Mouse (Mus musculus) liver, embryonic 16.5 days (tissue): Measurements from ENCODE around the gene Kcnip1. TPM values are rescaled to one million over a fixed set of nuclear protein-coding genes. Genes with fewer than 3 reads are reported as not detected.

Source experiments
- ATAC-seq: fragments of 200-750 bp; cut with Nextera tagmentation; 2 replicates; pipeline ENCODE4 v1.8.0; 2017; ENCODE audit warnings: low read depth, mild to moderate bottlenecking, moderate number of reproducible peaks, moderate library complexity
- H3K27ac ChIP-seq: fragments of 300-500 bp; sonication (generic); 2 replicates; pipeline ENCODE4 v1.5.1; 2014; ENCODE audit warnings: mild to moderate bottlenecking, low read length
- H3K27me3 ChIP-seq: fragments of 300-500 bp; sonication (generic); 2 replicates; pipeline ENCODE4 v1.6.1; 2014; ENCODE audit warnings: low read depth, low read length, mixed read lengths; ENCODE audit not compliant: control insufficient read depth, insufficient read depth
- H3K36me3 ChIP-seq: fragments of 300-500 bp; sonication (generic); 2 replicates; pipeline ENCODE4 v1.6.1; 2014; ENCODE audit warnings: mild to moderate bottlenecking; ENCODE audit not compliant: control insufficient read depth, insufficient read depth
- H3K4me1 ChIP-seq: fragments of 300-500 bp; sonication (generic); 2 replicates; pipeline ENCODE4 v1.6.1; 2014; ENCODE audit warnings: low read depth, low read length, mixed read lengths; ENCODE audit not compliant: control insufficient read depth
- H3K4me2 ChIP-seq: fragments of 300-500 bp; sonication (generic); 2 replicates; pipeline ENCODE4 v1.6.1; 2014; ENCODE audit warnings: low read depth, low read length, mixed read lengths
- H3K4me3 ChIP-seq: fragments of 300-500 bp; sonication (generic); 2 replicates; pipeline ENCODE4 v1.5.1; 2014; ENCODE audit warnings: low read depth, mild to moderate bottlenecking, low read length
- H3K9ac ChIP-seq: fragments of 300-500 bp; sonication (generic); 2 replicates; pipeline ENCODE4 v1.6.1; 2014; ENCODE audit warnings: low read depth, low read length
- H3K9me3 ChIP-seq: fragments of 300-500 bp; sonication (generic); replicated peaks from 2 replicates; pipeline ENCODE4 v1.6.1; 2016; ENCODE audit warnings: low read length; ENCODE audit not compliant: control insufficient read depth
- WGBS: fragments of 180-500 bp; shearing (Covaris S2); extraction: QIAGEN DNeasy Blood & Tissue Kit; methylation state at CpG from one replicate; pipeline ENCODE4 v1.1.7; 2014; ENCODE audit not compliant: insufficient replicate concordance; 5-methylcytosine and 5-hydroxymethylcytosine counted together
- polyA plus RNA-seq: library from polyadenylated mRNA; unstranded; fragments of >200 nt; fragmentation: Nextera tagmentation; extraction: Ambion mirVana; gene quantifications from 2 replicates; pipeline ENCODE4 v1.2.1, GENCODE M21; 2015

Gene Kcnip1
- polyA plus RNA-seq, 1 experiment from 2014 or later = 0.35 TPM

DNA sequence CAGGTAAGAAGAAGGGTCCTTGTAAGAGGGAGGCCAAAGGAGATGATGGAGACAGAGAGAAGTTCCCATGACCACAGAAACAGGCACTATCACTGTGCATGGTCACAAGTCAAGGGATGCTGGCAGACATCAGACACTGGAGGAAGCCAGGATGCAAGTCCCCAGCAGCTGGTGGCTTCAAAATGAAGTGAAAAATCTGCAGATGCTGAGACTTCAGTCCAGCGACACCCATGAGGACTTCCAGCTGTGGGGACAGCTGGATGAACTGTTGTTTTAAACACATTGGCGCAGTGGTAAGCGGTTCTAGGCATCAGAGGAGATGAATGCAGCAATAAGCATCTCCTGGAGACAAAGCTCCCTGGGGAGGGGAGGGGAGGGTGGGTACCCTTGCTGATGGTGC, 246.6 kb downstream of the Kcnip1 start:
- no peaks in the 10 kb centered on the region for H3K9me3 ChIP-seq
- no peak overlapping the region for H3K4me2 ChIP-seq
- H3K27ac ChIP-seq = no peak overlapping the region
- H3K27me3 ChIP-seq = no peaks in the 10 kb centered on the region
- no peak overlapping the region for H3K9ac ChIP-seq
- no peak overlapping the region for H3K4me3 ChIP-seq
- ATAC-seq = no peak
- 53% methylated on average over 3 of the region's 3 CpGs for WGBS
- no peaks in the 10 kb centered on the region for H3K4me1 ChIP-seq
- H3K36me3 ChIP-seq = no peaks in the 10 kb centered on the region

DNA sequence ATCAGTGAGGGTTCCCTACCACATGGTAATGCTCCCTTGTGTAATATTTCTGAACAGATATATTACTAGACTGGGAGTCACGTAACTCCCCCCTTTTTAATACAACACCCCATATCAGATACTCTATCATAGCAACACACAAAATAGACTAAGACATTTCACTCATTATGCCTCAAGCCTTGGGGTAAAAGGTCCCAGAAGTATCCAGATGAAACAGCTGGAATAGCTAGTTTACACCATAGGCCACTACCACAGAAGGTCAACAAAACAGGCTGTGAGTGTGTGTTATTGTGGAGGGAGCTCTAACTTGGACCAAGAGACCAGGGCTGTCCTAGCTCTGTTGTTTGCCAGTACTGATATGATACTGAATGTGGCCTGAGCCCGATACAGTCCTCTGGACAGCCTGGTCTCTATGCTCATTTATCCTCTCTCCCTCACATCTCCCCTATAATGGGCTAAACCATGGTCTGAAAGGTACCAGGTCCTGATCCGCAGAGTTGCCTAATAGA, 247.1 kb downstream of the Kcnip1 start:
- H3K9ac ChIP-seq = no peak overlapping the region
- H3K27ac ChIP-seq = no peak overlapping the region
- no peaks in the 10 kb centered on the region for H3K4me1 ChIP-seq
- ATAC-seq = no peak
- no peak overlapping the region for H3K4me2 ChIP-seq
- H3K27me3 ChIP-seq = no peaks in the 10 kb centered on the region
- H3K9me3 ChIP-seq = no peaks in the 10 kb centered on the region
- no peak overlapping the region for H3K4me3 ChIP-seq
- WGBS = 59% methylated on average over 3 of the region's 3 CpGs
- H3K36me3 ChIP-seq = no peaks in the 10 kb centered on the region

DNA sequence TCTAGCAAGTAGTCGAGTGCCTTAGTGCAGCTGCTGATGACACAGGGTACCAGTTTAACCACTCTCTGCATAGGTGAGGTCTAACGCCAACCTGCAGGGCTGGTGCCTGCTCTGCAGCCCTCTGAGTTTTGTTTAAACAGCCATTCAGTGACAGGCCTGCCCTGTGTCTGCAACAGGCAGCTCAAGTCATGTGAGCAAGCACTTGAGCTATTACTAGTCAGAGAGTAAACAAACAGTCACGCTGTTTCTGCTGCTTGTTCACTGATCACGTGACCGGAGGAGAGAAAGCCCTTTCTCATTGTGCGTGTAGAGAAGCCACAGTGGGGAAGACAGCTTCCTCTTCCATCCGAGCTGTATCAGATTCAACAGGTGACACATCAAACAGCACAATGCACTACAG, 248.5 kb downstream of the Kcnip1 start:
- 21% methylated on average over 7 of the region's 7 CpGs for WGBS
- no peak for ATAC-seq
- Histone ChIP-seq H3K36me3 (no peaks in the 10 kb centered on the region), H3K9me3 (no peaks in the 10 kb centered on the region), H3K27me3 (no peaks in the 10 kb centered on the region), H3K4me1 (no peaks in the 10 kb centered on the region), H3K9ac (no peak overlapping the region), H3K27ac (no peak overlapping the region), H3K4me2 (no peak overlapping the region), H3K4me3 (no peak overlapping the region)

DNA sequence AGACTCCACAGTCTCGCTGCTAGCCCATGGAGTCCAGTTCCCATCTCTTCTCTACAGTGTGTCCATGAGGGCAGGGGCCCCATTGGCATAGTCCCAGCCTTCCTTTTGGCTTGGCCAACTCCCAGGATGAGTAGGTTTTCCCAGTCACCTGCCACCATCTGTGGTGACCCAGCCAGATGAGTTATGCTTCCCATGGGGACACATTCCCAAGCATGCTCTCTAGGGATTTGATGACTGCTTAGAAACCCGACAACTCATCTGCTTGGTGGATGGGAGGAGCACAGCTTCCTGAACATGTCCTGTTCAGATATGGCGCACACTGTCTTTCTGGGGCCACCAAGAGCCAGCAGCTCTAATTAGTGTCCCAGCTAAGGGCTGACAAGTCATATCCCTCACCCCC, 252.8 kb downstream of the Kcnip1 start:
- 51% methylated on average over 3 of the region's 3 CpGs for WGBS

GRCm38 (mm10) chr11:33736426-33736825, 256.5 kb downstream of the Kcnip1 start:
- no peak overlapping the region for H3K4me3 ChIP-seq
- H3K4me2 ChIP-seq = no peak overlapping the region
- ATAC-seq = no peak
- 46% methylated on average over 10 of the region's 10 CpGs for WGBS
- no peaks in the 10 kb centered on the region for H3K9me3 ChIP-seq
- H3K36me3 ChIP-seq = no peaks in the 10 kb centered on the region
- H3K27me3 ChIP-seq = no peaks in the 10 kb centered on the region
- no peaks in the 10 kb centered on the region for H3K4me1 ChIP-seq
- H3K9ac ChIP-seq = no peak overlapping the region
- no peak overlapping the region for H3K27ac ChIP-seq

More for the DNA sequence above, 252.8 kb downstream of the Kcnip1 start:
- ATAC-seq = no peak
- Histone ChIP-seq H3K27ac (no peak overlapping the region), H3K4me3 (no peak overlapping the region), H3K4me2 (no peak overlapping the region), H3K36me3 (no peaks in the 10 kb centered on the region), H3K9ac (no peak overlapping the region), H3K4me1 (no peaks in the 10 kb centered on the region), H3K9me3 (no peaks in the 10 kb centered on the region), H3K27me3 (no peaks in the 10 kb centered on the region)

DNA sequence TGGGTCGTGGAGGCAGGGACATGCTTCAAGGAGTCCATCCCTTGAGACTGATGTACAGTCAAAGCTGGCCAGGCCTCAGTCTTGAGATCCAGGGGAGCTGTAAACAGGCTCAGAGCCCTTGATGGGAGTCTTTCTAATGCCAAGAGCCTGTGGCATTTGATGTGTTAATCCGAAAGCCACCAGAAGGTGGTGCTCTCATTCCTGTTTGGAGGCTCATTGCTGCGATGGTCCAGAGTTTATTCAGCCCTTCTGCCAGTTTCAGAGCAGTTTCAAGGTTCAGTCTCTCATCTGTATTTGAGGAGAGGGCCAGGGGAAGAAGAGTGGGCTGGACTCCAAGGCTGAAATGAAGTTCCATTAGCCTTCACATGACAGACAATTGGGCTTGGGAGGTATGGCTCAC, 259.7 kb downstream of the Kcnip1 start:
- Histone ChIP-seq H3K4me1 (no peaks in the 10 kb centered on the region), H3K27ac (no peak overlapping the region), H3K36me3 (no peaks in the 10 kb centered on the region), H3K9ac (no peak overlapping the region), H3K27me3 (no peaks in the 10 kb centered on the region), H3K9me3 (no peaks in the 10 kb centered on the region), H3K4me3 (no peak overlapping the region), H3K4me2 (no peak overlapping the region)
- no peak for ATAC-seq
- 6% methylated on average over 3 of the region's 3 CpGs for WGBS

GRCm38 (mm10) chr11:33732358-33732757, 260.6 kb downstream of the Kcnip1 start:
- Histone ChIP-seq H3K4me3 (no peak overlapping the region), H3K27me3 (no peaks in the 10 kb centered on the region)
- ATAC-seq = no peak

GRCm38 (mm10) chr11:33721297-33721696, 271.7 kb downstream of the Kcnip1 start:
- no peaks in the 10 kb centered on the region for H3K36me3 ChIP-seq
- H3K9me3 ChIP-seq = no peaks in the 10 kb centered on the region
- ATAC-seq = no peak
- no peak overlapping the region for H3K9ac ChIP-seq
- H3K27me3 ChIP-seq = no peaks in the 10 kb centered on the region
- H3K4me1 ChIP-seq = no peaks in the 10 kb centered on the region
- no peak overlapping the region for H3K4me2 ChIP-seq
- H3K27ac ChIP-seq = no peak overlapping the region
- WGBS = 17% methylated on average over 7 of the region's 7 CpGs
- no peak overlapping the region for H3K4me3 ChIP-seq

More at GRCm38 (mm10) chr11:33732358-33732757, 260.6 kb downstream of the Kcnip1 start:
- no peaks in the 10 kb centered on the region for H3K4me1 ChIP-seq
- WGBS = 67% methylated on average over 8 of the region's 8 CpGs
- no peak overlapping the region for H3K27ac ChIP-seq
- no peak overlapping the region for H3K4me2 ChIP-seq
- H3K9ac ChIP-seq = no peak overlapping the region
- no peaks in the 10 kb centered on the region for H3K36me3 ChIP-seq
- no peaks in the 10 kb centered on the region for H3K9me3 ChIP-seq

- Histone ChIP-seq H3K27ac (no peak overlapping the region), H3K4me2 (no peak overlapping the region), H3K9ac (no peak overlapping the region), H3K4me1 (no peaks in the 10 kb centered on the region), H3K27me3 (no peaks in the 10 kb centered on the region), H3K36me3 (no peaks in the 10 kb centered on the region), H3K9me3 (no peaks in the 10 kb centered on the region), H3K4me3 (no peak overlapping the region)
- no peak for ATAC-seq
- 13% methylated on average over 4 of the region's 4 CpGs for WGBS
Measured at GRCm38 (mm10) chr11:33706777-33707176, 286.2 kb downstream of the Kcnip1 start.
